Mouse (Mus musculus) cerebellum, postnatal 36 days (tissue): ENCODE data around the gene H2-Eb1.
A peak's percentile ranks its signal among the peaks of the same experiment; 100 is the strongest.

Source experiments
- DNase-seq, 2 experiments: peaks; one replicate each; pipeline ENCODE4 v3.0.0; 2021 to 2022; ENCODE audit warnings: mixed read lengths in 2 of 2

Gene H2-Eb1

DNA sequence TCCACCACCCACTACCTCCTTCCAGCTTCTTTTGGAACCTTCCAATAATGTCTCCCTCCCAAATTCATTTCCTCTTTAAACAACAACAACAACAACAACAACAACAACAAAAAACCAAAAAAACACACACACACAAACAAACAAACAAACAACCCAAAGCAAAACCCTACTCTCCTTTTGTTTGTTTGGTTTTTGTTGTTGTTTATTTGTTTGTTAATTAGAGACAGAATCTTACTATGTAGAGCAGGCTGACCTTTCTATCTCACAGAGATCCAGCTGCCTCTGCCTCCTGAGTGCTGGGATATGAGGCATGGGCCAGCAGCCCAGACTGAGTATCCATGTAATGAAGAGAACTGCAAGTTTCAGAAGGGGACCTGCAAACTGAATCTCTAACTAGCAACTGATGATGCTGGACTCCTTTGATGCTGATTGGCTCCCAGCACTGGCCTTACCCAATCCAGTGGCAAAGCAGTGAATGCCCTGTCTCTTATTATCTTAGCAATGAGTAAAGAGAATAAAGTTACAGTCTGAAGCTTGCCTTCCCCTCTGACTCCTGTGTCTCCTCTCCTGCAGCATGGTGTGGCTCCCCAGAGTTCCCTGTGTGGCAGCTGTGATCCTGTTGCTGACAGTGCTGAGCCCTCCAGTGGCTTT is at the start of gene H2-Eb1:
Gene H2-Eb1, plus strand, starts transcription at position 488 of the 651 bp plus-strand sequence.
- peak; percentile 57 to 77 for DNase-seq

GRCm38 (mm10) chr17:34256501-34256900 is 49.2 kb upstream of the H2-Eb1 start:
- no peak for DNase-seq

GRCm38 (mm10) chr17:34257594-34258375 is 47.9 kb upstream of the H2-Eb1 start, which contains the start of gene H2-Ab1:
Gene H2-Ab1, plus strand, starts transcription at chr17:34257689.
- DNase-seq, result peak; percentile 37 to 45

- DNase-seq, result no peak
Measured at GRCm38 (mm10) chr17:34260551-34260950, 45.1 kb upstream of the H2-Eb1 start.

DNA sequence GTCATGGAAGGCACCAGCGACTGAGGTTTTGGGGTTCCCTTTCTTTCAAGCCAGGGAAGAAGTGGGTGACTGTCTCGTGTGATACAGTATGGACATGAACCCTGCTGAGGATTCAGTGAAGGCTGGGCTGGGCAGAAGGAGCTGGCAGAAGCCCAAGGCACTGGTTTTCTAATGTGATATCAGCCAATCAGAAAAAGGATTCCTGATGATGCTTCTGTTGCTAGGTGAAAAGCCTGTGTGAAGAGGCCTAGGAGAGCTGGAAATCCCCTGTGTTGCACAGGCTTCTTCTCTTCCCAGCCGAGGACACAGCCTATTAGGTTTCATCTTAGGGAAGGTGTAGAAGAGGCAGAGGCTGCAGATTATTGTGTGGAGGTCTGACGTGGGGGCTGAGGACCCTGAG is 44.2 kb upstream of the H2-Eb1 start:
- peak; percentile 7 to 36 for DNase-seq

DNA sequence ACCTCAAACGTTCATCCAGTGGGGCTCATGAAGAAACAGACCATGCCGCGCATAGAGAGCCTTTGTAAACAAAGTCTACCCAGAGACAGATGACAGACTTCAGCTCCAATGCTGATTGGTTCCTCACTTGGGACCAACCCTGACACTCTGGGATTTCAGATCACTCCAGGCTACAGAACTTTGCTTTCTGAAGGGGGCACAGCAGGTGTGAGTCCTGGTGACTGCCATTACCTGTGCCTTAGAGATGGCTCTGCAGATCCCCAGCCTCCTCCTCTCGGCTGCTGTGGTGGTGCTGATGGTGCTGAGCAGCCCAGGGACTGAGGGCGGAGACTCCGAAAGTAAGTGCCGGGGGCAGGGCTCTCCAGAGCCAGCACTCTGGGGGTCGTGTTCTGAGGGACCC is 42.6 kb upstream of the H2-Eb1 start:
- peak; percentile 43 to 75 for DNase-seq

DNA sequence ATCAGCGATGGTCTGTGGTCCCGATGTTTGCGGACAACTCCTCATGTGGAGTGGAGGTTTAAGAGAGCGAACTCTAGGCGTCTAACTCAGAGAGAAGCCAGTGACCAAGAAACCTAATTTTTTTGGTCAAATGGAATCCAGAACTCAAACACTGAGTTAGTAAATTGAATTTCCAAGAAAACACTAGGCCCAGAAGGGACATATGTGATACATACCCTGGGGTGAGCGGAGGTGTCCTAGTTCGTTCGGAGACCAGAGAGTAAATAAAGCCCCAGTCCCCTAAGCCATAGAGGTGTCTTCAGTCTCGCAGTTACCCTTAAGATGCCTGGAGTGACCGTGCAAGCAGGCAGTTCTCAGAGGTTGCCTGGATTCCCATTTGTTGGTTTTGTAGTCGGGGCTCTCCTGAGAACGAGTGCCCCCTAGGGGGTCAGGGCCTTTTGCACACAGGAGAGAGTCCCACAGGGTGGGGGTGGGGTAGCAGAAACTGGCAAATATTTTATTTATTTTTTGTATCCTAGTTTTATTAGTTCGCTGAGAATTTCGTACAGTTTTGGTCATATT is 41.8 kb upstream of the H2-Eb1 start:
- no peak for DNase-seq

DNA sequence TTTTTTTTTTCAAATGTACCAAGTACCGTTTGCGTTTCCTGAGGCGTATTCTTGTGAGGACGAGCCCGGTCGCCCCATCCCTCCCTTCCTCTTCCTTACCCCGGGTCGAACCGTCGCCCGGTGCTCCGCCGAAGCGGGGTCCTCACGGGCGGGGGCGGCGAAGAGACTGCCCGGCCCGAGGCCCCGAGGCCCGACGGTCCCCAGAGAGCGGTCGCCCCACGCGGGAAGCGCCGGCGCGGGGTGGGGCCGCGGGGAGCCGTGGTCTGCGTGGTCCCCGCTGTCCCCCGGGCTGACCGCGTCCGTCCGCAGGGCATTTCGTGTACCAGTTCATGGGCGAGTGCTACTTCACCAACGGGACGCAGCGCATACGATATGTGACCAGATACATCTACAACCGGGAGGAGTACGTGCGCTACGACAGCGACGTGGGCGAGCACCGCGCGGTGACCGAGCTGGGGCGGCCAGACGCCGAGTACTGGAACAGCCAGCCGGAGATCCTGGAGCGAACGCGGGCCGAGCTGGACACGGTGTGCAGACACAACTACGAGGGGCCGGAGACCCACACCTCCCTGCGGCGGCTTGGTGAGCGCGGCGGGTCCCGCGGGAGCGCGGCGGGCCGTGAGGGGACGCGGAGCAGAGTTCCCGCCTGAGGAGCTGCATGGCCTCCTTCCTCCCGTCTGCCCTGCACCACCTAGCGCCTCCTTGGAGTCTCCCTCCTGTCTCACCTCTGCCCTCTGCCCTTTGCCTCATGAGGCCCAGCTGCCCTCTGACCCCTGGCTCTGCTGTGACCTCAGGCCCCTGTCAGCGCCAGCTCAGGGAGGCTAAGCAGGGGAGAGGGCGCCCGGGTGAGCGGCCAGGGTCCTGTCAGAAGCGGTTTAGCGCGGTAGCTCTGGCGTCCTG is 41.0 kb upstream of the H2-Eb1 start:
- DNase-seq, result no peak

DNA sequence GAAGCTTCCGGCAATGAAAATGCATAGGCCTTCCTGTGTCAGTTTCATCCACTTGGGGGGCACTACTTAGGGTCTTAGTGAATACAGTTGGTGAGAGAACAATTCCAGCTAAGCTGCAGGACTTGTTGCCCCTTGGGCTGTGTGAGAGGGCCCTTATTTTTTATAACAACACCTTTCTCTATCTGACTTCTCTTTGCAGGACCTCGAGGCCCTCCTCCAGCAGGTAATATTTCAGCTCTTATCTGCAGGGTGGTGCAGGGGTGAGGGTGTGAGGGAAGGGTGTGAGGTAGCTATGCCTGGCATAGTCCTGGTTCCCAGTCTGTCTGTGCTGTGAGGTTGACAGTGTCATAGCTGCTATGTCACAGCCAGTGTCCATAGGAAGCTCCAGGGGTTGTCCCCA is 37.4 kb upstream of the H2-Eb1 start:
- DNase-seq, result no peak

DNA sequence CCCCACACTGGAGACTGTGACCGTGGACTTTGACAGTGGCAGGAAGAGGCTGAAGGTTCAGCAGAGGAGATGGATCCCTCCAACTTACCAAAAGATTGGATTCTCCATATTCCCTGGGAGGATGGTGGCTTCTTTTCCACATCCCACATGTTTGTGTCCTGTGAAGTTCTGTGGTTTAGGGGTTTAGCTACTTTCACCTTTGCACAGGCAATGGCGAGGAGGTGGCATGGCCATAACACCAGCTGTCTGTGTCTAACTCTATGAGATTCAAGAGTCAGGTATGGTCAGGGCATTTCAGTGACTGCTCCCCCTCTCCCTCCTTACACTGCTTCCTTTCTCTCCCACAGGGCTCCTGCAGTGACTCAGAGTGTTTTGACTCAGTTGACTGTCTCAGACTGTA is 36.9 kb upstream of the H2-Eb1 start:
- DNase-seq, result no peak

DNA sequence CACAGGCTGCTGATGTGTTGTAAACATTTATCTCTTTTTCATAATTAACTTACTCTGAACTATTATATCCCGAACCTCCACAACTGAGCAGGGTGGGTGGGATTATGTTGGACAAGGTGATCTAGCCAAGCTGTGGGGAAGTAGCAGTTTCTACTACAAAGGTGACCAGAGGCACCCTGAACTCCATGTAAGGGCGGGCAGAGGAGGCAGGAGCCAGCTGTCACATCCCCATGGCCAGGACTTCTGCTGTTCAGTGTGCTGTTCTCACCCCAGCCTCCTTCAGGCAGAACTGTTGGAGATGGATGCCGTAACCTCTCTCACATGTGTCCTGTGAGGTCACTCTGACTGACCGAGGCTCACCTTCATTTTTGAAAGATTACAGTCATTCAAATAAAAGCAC is 35.9 kb upstream of the H2-Eb1 start:
- no peak for DNase-seq

- DNase-seq, result no peak
Measured at GRCm38 (mm10) chr17:34270230-34270629, 35.4 kb upstream of the H2-Eb1 start.

- DNase-seq, result no peak
Measured at GRCm38 (mm10) chr17:34270940-34271339, 34.7 kb upstream of the H2-Eb1 start.

DNA sequence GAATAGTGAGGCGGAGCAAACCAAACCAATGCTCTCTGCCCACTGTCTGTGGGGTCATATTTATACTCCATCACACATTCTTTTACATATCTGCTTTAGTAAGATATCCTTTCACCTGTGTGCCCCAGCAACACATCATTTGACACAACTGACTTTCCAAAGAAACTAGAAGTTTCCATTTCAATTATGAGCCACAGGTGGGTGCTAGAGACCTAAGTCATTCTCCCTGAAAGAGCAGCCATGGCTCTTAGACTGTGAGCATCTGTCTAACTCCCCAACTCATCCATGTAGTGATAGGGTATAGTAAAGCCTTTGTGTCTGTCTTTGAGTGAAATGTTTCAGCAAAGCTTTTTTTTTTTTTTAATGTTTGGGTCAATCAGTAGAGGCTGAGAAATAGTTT is 33.6 kb upstream of the H2-Eb1 start:
- DNase-seq, result no peak

GRCm38 (mm10) chr17:34280499-34281038 is 25.1 kb upstream of the H2-Eb1 start:
- DNase-seq, result no peak

DNA sequence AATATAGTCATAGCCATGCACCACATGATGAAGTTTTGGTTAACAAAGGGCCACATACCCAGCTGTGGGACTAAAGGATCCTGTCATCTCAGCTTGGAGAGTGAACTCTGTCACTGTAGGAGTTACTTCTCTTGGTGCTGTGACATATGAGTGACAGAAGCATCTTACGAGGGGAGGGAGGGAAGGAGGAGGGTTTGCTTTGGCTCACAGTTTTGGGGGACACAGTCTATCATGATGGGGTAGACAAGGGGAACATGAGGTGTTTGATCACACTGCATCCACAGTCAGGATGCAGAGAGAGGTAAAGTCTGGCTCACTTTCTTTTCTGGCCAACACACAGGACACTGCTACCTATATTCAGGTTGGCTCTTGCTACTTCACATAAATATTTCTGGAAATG is 23.8 kb upstream of the H2-Eb1 start:
- DNase-seq, result no peak

DNA sequence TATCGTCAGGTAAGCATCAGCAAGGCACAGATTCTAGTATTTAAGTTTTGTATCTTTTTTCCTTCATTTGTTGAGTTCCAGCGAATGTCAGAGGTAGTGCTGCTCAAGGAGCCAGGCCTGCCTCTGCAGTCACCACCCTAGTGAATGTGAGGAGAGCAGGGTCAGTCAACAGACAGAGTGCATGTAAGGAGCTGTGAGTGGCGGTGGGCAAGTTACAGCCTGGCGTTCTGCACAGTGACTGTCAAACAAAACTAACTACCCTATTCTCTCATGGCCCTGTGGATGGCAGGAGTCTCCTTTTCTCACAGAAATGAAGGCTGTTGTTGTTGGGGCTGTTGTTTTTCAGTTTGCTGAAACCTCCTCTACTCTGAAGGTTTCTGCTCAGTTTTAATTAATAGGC is 20.3 kb upstream of the H2-Eb1 start:
- no peak for DNase-seq

- no peak for DNase-seq
Measured at GRCm38 (mm10) chr17:34285848-34286247, 19.8 kb upstream of the H2-Eb1 start.

DNA sequence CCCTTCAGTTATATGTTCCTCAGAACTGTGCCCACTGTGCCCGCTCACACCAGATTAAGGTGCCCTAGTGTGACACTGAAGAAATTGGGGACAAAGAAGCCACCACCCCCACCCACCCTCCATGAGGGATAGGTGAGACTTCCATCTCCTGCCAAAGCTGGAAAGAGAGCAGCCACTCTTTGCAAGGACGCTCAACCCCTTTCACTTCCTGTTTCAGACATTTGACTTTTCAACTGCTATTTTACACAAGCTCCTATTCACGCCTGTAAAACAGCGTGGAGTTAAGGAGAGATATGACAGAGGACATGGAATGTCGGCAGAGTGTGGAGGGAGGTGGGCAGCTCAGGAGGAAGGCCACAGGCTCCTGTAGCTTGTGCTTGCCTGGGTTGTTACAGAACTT is 19.2 kb upstream of the H2-Eb1 start:
- DNase-seq, result no peak

DNA sequence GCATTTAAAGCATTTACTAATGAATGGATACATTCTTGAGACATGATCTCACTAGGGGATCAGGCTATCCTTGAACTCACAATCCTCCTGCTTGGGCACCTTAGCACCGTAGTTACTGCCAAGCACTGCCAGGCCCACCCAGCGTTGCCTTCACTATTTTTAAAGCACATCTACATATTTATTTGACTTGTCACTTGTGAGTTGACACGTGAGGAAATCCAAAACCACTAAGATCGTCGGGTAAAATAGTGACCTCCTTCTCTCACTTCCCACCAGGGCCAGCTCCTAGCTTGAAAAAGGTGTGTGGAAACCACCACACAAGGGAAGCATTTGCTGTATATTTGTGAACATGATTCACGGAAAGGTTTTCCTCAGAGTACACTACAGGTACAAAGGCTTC is 18.7 kb upstream of the H2-Eb1 start:
- no peak for DNase-seq

DNA sequence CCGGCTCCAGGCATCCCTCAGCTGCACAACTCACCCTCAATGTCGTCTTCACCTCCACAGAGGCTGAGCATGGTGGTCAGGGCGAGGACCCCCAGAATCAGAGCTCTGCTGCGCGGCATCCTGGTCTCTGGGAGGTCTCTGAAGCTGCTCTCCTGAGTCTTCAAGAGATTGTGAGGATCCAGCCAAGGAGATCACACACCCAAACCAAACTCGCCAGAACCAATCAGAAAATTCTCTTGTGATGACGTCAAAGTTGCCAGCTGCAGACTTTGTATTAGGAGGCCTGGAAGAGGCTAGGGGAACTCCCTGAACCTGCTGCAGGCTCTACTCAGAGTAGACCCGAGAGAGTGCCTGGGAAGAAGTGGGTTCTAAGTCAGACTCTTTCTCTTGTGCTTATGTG is 18.0 kb upstream of the H2-Eb1 start, which contains the start of gene H2-Aa:
Gene H2-Aa, minus strand, starts transcription at position 176 of the 400 bp plus-strand sequence.
- DNase-seq, result peak; percentile 44 to 62

DNA sequence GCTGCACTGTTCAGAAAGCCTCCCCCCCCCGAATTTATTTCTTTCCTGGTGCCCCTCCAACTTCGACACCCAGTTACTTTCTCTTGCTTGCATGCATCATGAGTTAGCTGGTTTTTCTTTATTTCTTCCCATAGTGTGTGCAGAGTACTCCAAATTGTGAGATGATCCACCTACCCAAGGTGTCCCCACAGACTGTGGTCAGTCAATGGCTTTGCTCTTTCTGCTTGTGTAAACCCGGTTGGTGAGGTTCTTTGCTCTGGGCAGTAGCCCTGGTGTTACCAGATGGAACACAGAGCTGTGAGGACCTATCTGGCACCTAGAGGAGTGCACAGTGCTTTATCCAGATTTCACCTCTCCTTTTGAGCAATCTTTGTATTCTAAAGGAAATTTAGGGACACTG is 17.5 kb upstream of the H2-Eb1 start:
- DNase-seq, result no peak

DNA sequence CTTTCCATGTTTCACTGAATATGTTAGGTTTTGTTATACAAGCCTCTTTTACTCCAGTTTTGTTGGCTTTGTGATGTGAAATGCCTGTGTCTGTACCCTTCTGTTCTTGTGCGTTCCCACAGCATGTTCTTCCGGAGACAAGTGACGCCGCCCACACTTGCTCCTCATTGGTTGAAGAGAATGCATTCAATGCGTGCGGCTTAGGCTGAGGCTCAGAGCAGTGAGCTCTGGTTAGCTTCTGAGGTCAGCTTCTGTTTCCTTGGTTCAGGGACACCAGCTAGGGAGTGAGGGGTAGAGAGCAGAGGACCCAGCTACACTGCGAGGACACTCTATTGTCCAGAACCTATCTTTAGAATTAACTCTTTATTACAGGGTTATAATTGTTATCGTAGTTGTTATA is 14.1 kb upstream of the H2-Eb1 start:
- peak; percentile 45 to 59 for DNase-seq
